Mouse (Mus musculus) forelimb bud, embryonic 11.5 days (tissue): ENCODE data around the gene Shmt2.

Source experiments
- DNase-seq: peaks from one replicate; pipeline ENCODE4 v3.0.0-alpha.2; 2012; ENCODE audit warnings: low read depth, low spot score

Gene Shmt2

GRCm38 (mm10) chr10:127534036-127534928 lies 12.0 kb upstream of the Shmt2 start, which contains the start of gene Nxph4:
Gene Nxph4 (minus strand): TSS chr10:127534559.
- no peak for DNase-seq

GRCm38 (mm10) chr10:127531548-127531947 lies 9.3 kb upstream of the Shmt2 start:
- DNase-seq, result no peak

GRCm38 (mm10) chr10:127530945-127531344 lies 8.7 kb upstream of the Shmt2 start:
- no peak for DNase-seq

- DNase-seq, result no peak
Observed at GRCm38 (mm10) chr10:127527481-127527880, 5.2 kb upstream of the Shmt2 start.

GRCm38 (mm10) chr10:127526681-127527080 lies 4.4 kb upstream of the Shmt2 start:
- no peak for DNase-seq

GRCm38 (mm10) chr10:127526048-127526447 lies 3.8 kb upstream of the Shmt2 start:
- no peak for DNase-seq

- no peak for DNase-seq
Observed at GRCm38 (mm10) chr10:127524646-127525255, 2.5 kb upstream of the Shmt2 start.

- DNase-seq, result no peak
Observed at GRCm38 (mm10) chr10:127521611-127522080, 598 bp downstream of the Shmt2 start.

- DNase-seq, result no peak
Observed at GRCm38 (mm10) chr10:127520714-127521357, 1.4 kb downstream of the Shmt2 start.

- no peak for DNase-seq
Observed at GRCm38 (mm10) chr10:127519903-127520713, 2.1 kb downstream of the Shmt2 start.

- no peak for DNase-seq
Observed at GRCm38 (mm10) chr10:127519041-127519701, 3.1 kb downstream of the Shmt2 start.

GRCm38 (mm10) chr10:127517941-127518340 lies 4.3 kb downstream of the Shmt2 start:
- DNase-seq, result no peak

- no peak for DNase-seq
Observed at GRCm38 (mm10) chr10:127516576-127517260, 5.5 kb downstream of the Shmt2 start.

- no peak for DNase-seq
Observed at GRCm38 (mm10) chr10:127515983-127516459, 6.2 kb downstream of the Shmt2 start.

GRCm38 (mm10) chr10:127515271-127515982 lies 6.8 kb downstream of the Shmt2 start:
- DNase-seq, result no peak

- DNase-seq, result no peak
Observed at GRCm38 (mm10) chr10:127514764-127515163, 7.5 kb downstream of the Shmt2 start, which contains the start of gene Ndufa4l2. Gene Ndufa4l2 (plus strand): TSS chr10:127514967.

- no peak for DNase-seq
Observed at GRCm38 (mm10) chr10:127514111-127514698, 8.0 kb downstream of the Shmt2 start.

- DNase-seq, result peak; percentile 61
Observed at GRCm38 (mm10) chr10:127513501-127514091, 8.6 kb downstream of the Shmt2 start.

- peak; percentile 94 for DNase-seq
Observed at GRCm38 (mm10) chr10:127512813-127513212, 9.4 kb downstream of the Shmt2 start.
